Mouse (Mus musculus) G1E (cell line): ENCODE results near the gene Nfu1.
A peak's percentile ranks its signal among the peaks of the same experiment; 100 is the strongest.

Experiments
- CTCF ChIP-seq: IDR thresholded peaks from 2 replicates; pipeline ENCODE4 v1.5.1; 2012; ENCODE audit warnings: low read depth, low read length, inconsistent platforms, mixed read lengths
- GATA1 ChIP-seq: IDR thresholded peaks from 2 replicates; pipeline ENCODE4 v1.6.1; 2012; ENCODE audit warnings: borderline replicate concordance, low read length, inconsistent platforms, mixed read lengths
- GATA2 ChIP-seq: IDR thresholded peaks from 2 replicates; pipeline ENCODE4 v1.6.1; 2012; ENCODE audit warnings: low read depth, low read length, inconsistent platforms, borderline replicate concordance
- POLR2AphosphoS5 ChIP-seq: IDR thresholded peaks from 2 replicates; pipeline ENCODE4 v1.6.1; 2012; ENCODE audit warnings: low read depth, low read length, inconsistent platforms; ENCODE audit not compliant: insufficient replicate concordance
- TAL1 ChIP-seq: conservative IDR thresholded peaks from 2 replicates; pipeline ENCODE4 v1.6.1; 2012; ENCODE audit warnings: low read depth, low read length, inconsistent platforms, mixed read lengths

DNA sequence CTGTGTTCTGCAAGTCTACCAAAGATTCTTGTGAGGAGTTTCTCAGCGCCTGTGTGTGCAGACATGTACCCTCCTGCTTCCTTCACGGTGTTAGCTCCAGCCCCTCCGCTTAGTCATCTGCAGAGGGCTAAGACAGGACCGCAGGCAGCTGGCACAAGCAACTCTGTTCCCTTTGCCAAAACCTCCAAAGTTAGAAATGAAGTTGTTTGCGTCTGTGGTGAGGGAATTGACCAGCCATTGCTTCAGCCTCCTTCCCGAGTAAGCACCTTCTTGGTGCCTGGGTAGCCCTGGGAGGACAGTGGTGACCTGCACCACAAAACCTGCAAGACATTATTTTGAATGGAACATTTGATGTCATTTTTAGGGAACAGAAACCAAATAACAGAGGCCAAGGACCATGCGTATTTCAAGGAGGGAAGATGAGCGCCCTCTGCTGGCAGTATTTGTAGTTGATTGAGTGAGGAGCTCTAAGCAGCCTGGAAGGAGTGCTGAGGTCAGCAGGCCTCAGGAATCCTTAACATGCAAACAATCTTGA is 6.4 kb upstream of the Nfu1 start:
- TF ChIP-seq GATA1 (no peak), CTCF (peak; percentile 76), TAL1 (no peak), POLR2AphosphoS5 (no peak), GATA2 (no peak)
